Mouse (Mus musculus) liver, adult 2 months (tissue): ENCODE measurements around the gene Szrd1.

ENCODE experiments used
- CTCF ChIP-seq: fragments of 200-500 bp; IDR thresholded peaks from 2 replicates; pipeline ENCODE4 v1.5.1; 2011; ENCODE audit warnings: low read depth, low read length, control low read depth
- POLR2A ChIP-seq: fragments of 200-500 bp; IDR thresholded peaks from 2 replicates; pipeline ENCODE4 v1.6.1; 2011; ENCODE audit warnings: low read length, control low read depth; ENCODE audit not compliant: insufficient read depth; ENCODE audit errors: extremely low read depth

DNA sequence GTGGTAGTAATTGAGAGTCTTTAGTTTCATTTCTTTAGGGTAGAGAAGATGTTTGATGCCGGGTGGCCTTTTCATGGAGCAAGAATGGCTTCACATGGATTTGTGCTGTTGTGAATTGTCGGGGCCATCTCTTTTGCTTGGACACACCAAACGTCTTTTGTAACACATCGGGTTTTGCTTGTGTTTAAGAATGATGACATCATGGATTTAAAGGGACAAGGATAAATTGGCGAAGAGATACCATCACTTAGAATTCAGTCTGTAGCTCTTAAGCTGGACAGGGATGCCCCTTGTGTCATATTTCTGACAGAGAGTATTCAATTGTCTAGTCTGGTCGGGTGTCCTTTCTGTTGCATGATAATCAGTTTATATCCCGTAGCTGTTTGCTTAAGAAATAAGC is 9.5 kb upstream of the Szrd1 start:
- TF ChIP-seq POLR2A (no peak), CTCF (no peak)
